Mouse (Mus musculus) cortical plate, adult 2 months (tissue): Measurements from ENCODE around the gene Mxd4.

Experiments used
- CTCF ChIP-seq: fragments of 200-500 bp; IDR thresholded peaks from 2 replicates; pipeline ENCODE4 v1.5.1; 2011; ENCODE audit warnings: mild to moderate bottlenecking, control low read depth, low read length; ENCODE audit not compliant: insufficient read depth; ENCODE audit errors: extremely low read depth
- POLR2A ChIP-seq: fragments of 200-500 bp; IDR thresholded peaks from 2 replicates; pipeline ENCODE4 v1.6.1; 2011; ENCODE audit warnings: mild to moderate bottlenecking, low read length, control low read depth; ENCODE audit not compliant: insufficient read depth; ENCODE audit errors: extremely low read depth

DNA sequence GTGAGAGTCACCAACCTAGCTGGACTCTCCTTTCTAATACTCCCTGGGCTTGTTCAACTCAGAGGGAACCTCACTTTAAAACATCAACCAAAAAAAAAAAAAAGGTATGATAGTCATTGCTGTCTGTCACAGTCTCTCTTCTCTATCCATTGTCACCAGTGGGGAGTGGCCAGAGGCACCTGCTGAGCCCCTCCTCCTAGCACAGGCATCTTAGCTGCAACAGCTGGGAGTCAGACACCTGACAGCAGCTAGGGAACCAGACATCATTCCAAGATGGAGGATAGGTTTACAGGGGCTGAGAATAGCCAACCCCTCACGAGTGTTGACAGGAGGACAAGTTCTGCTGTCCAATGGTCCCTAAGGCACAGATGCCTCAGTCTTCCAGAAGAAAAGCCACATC lies 6.9 kb upstream of the Mxd4 start:
- TF ChIP-seq CTCF (no peak), POLR2A (no peak)
